Mouse (Mus musculus) ES-E14 (cell line): ENCODE results near the gene Olfr743. TPM values are rescaled to one million over a fixed set of nuclear protein-coding genes. Genes with fewer than 3 reads are reported as not detected.
"Not testable (repeated sequence)": the region's sequence is repeated elsewhere in the genome, so short reads cannot be mapped to it uniquely, and the experiment has no call there.

Source experiments
- DNase-seq: peaks from one replicate; pipeline ENCODE4 v3.0.0-alpha.2; 2013; ENCODE audit warnings: low read depth, low spot score
- H3K27ac ChIP-seq: 2 replicates; pipeline ENCODE4 v1.5.1; 2012; ENCODE audit warnings: low read depth, mild to moderate bottlenecking, low read length, moderate library complexity, mixed read lengths; ENCODE audit not compliant: poor library complexity, insufficient read depth, severe bottlenecking
- H3K36me3 ChIP-seq: 2 replicates; pipeline ENCODE4 v1.6.1; 2012; ENCODE audit warnings: mild to moderate bottlenecking, low read length, moderate library complexity, mixed read lengths; ENCODE audit not compliant: control insufficient read depth, poor library complexity, insufficient read depth, severe bottlenecking
- H3K4me1 ChIP-seq, 2 experiments: fragments of 150-350 bp in 1 of 2; sonication (generic) in 1 of 2; 2 replicates each; pipeline ENCODE4 v1.6.1; 2012; ENCODE audit warnings: low read length in 2 of 2, mild to moderate bottlenecking in 1 of 2, mixed read lengths in 1 of 2; ENCODE audit not compliant: control insufficient read depth in 2 of 2, insufficient read depth in 2 of 2, poor library complexity in 1 of 2
- H3K4me3 ChIP-seq, 2 experiments: fragments of 150-350 bp in 1 of 2; sonication (generic) in 1 of 2; 2 replicates each; pipeline ENCODE4 v1.5.1; 2012; ENCODE audit warnings: low read length in 2 of 2, low read depth in 1 of 2, mild to moderate bottlenecking in 1 of 2, mixed read lengths in 1 of 2; ENCODE audit not compliant: insufficient read depth in 1 of 2, poor library complexity in 1 of 2, severe bottlenecking in 1 of 2
- H3K9ac ChIP-seq: 2 replicates; pipeline ENCODE4 v1.6.1; 2012; ENCODE audit warnings: low read depth, mild to moderate bottlenecking, low read length, mixed read lengths; ENCODE audit not compliant: poor library complexity, insufficient read depth, severe bottlenecking
- H3K9me3 ChIP-seq: fragments of 150-350 bp; sonication (generic); 2 replicates; pipeline ENCODE4 v1.6.1; 2012; ENCODE audit warnings: low read depth, mild to moderate bottlenecking, low read length; ENCODE audit not compliant: control insufficient read depth, insufficient read depth
- CHD2 ChIP-seq: IDR thresholded peaks from 2 replicates; pipeline ENCODE4 v1.6.1; 2014; ENCODE audit warnings: mild to moderate bottlenecking, low read depth, low read length, inconsistent platforms
- HCFC1 ChIP-seq: IDR thresholded peaks from 2 replicates; pipeline ENCODE4 v1.6.1; 2012; ENCODE audit warnings: low read length, inconsistent platforms, borderline replicate concordance; ENCODE audit not compliant: insufficient read depth
- MAFK ChIP-seq: IDR thresholded peaks from 2 replicates; pipeline ENCODE4 v1.6.1; 2014; ENCODE audit warnings: mild to moderate bottlenecking, low read depth, low read length, inconsistent platforms; ENCODE audit not compliant: insufficient read depth
- ZC3H11A ChIP-seq: IDR thresholded peaks from 2 replicates; pipeline ENCODE4 v1.6.1; 2012; ENCODE audit warnings: low read depth, mild to moderate bottlenecking, inconsistent platforms, low read length, borderline replicate concordance
- ZNF384 ChIP-seq: IDR thresholded peaks from 2 replicates; pipeline ENCODE4 v1.6.1; 2012; ENCODE audit warnings: low read depth, low read length, inconsistent platforms
- in situ Hi-C, 2 experiments: fragments of 600-800 bp; cut with MboI; formaldehyde crosslinking; loops; one replicate each; pipeline ENCODE4 v1.15.1; 2025; ENCODE audit warnings: low sequenced_read_pairs in 2 of 2, inconsistent platforms in 1 of 2; ENCODE audit not compliant: unreplicated experiment in 2 of 2
- total RNA-seq: library from RNA; depleted of rRNA; stranded (reverse); fragments of 300-350 nt; gene quantifications from 2 replicates; pipeline ENCODE4 v1.2.3, GENCODE M21; 2012; rRNA removed

Gene Olfr743
- total RNA-seq, result not detected in 2 replicates

GRCm38 (mm10) chr14:50521539-50521938 lies at the start of gene Olfr743:
Olfr743 (plus strand) TSS chr14:50521839.
- DNase-seq, result no peak
- TF ChIP-seq ZNF384 (no peak), HCFC1 (no peak), MAFK (no peak), CHD2 (no peak), ZC3H11A (no peak)
- Histone ChIP-seq H3K27ac (no peak within 1 kb of the TSS), H3K9ac (no peak within 1 kb of the TSS), H3K9me3 (no peaks in the 10 kb centered on the region), H3K36me3 (no peaks in the 10 kb centered on the region), H3K4me3 (no peak within 1 kb of the TSS), H3K4me1 (no peaks in the 10 kb centered on the region)
- in situ Hi-C loops, result no loop called here

GRCm38 (mm10) chr14:50472438-50472837 lies 49.2 kb upstream of the Olfr743 start, which contains the start of gene Olfr741:
Olfr741 (plus strand) TSS chr14:50472738.
- H3K9ac ChIP-seq, result no peak within 1 kb of the TSS
- no peak within 1 kb of the TSS for H3K4me3 ChIP-seq
- no peaks in the 10 kb centered on the region for H3K9me3 ChIP-seq
- in situ Hi-C loops, result no loop called here
- H3K36me3 ChIP-seq, result no peaks in the 10 kb centered on the region
- DNase-seq, result no peak
- H3K27ac ChIP-seq, result no peak within 1 kb of the TSS
- H3K4me1 ChIP-seq, result no peaks in the 10 kb centered on the region
- TF ChIP-seq ZNF384 (no peak), ZC3H11A (no peak), CHD2 (no peak), MAFK (no peak), HCFC1 (no peak)

- no peak overlapping the region for H3K9ac ChIP-seq
- H3K36me3 ChIP-seq, result no peaks in the 10 kb centered on the region
- H3K4me1 ChIP-seq, result no peaks in the 10 kb centered on the region
- no peaks in the 10 kb centered on the region for H3K9me3 ChIP-seq
- H3K4me3 ChIP-seq, result no peak overlapping the region
- in situ Hi-C loops, result no loop called here
- no peak for DNase-seq
- TF ChIP-seq HCFC1, result no peak
- TF ChIP-seq ZNF384, result no peak
- TF ChIP-seq MAFK, result no peak
- TF ChIP-seq CHD2, result no peak
- no peak for TF ChIP-seq ZC3H11A
- no peak overlapping the region for H3K27ac ChIP-seq
Measured at GRCm38 (mm10) chr14:50478406-50478805, 43.2 kb upstream of the Olfr743 start.

GRCm38 (mm10) chr14:50503300-50503699 lies 18.3 kb upstream of the Olfr743 start, which contains the start of gene Olfr742:
Olfr742 (plus strand) TSS chr14:50503600.
- Histone ChIP-seq H3K36me3 (no peaks in the 10 kb centered on the region), H3K27ac (no peak within 1 kb of the TSS), H3K9ac (no peak within 1 kb of the TSS), H3K4me3 (no peak within 1 kb of the TSS), H3K9me3 (no peaks in the 10 kb centered on the region), H3K4me1 (no peaks in the 10 kb centered on the region)
- in situ Hi-C loops, result no loop called here
- no peak for DNase-seq
- TF ChIP-seq HCFC1, result no peak
- no peak for TF ChIP-seq ZNF384
- TF ChIP-seq ZC3H11A, result no peak
- no peak for TF ChIP-seq MAFK
- TF ChIP-seq CHD2, result no peak

- no peak for DNase-seq
- H3K9me3 ChIP-seq, result no peaks in the 10 kb centered on the region
- no peak overlapping the region for H3K27ac ChIP-seq
- TF ChIP-seq ZNF384 (no peak), ZC3H11A (no peak), CHD2 (no peak), HCFC1 (no peak), MAFK (no peak)
- in situ Hi-C loops, result no loop called here
- no peak overlapping the region for H3K9ac ChIP-seq
- no peaks in the 10 kb centered on the region for H3K4me1 ChIP-seq
- H3K36me3 ChIP-seq, result no peaks in the 10 kb centered on the region
- no peak overlapping the region for H3K4me3 ChIP-seq
Measured at GRCm38 (mm10) chr14:50552734-50553133, 31.1 kb downstream of the Olfr743 start.

GRCm38 (mm10) chr14:50573056-50573455 lies 51.4 kb downstream of the Olfr743 start:
- H3K9me3 ChIP-seq, DNase-seq, H3K27ac ChIP-seq, H3K36me3 ChIP-seq, in situ Hi-C loops, H3K4me1 ChIP-seq, H3K4me3 ChIP-seq, H3K9ac ChIP-seq: not testable (repeated sequence)
